Comparison of ENCODE assay signal across 14 mouse cellular contexts in the genomic region with DNA sequence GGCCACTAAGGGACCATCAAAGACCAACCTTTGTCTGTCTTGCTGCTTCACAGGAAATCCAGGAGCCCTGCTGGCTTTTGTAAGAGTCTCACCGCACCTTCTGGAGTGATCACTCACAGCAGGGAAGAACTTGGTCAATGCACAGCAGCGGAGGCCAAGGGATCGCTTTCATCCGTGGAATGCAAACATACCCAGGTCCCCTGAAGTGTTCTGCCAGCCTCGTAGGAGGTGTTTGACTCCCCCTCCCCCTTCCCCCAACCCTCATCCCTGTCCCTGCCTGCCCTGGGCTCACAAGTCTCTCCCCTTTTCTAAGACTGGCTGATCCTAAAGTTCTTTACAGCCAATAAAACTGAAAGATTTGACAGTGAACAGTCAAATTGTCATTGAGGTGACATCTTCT.
"Had no signal": no experiment of that assay in that cellular context is flagged by ENCODE, and none has a peak within 500 bp of the region (broad histone marks: within the 10 kb centered on the region; RNA-seq: fewer than 3 reads in every experiment).

No protein-coding gene starts in this region.

- H3K27ac ChIP-seq: kidney, embryonic 15.5 days; limb, embryonic 10.5 days; liver, embryonic 12.5 days; midbrain, embryonic 15.5 days; neural tube, embryonic 12.5 days; stomach, embryonic 15.5 days had no signal

- H3K27me3 ChIP-seq: kidney, embryonic 15.5 days; liver, embryonic 12.5 days; midbrain, embryonic 15.5 days; neural tube, embryonic 12.5 days; stomach, embryonic 15.5 days had no signal

- H3K9me3 ChIP-seq: kidney, embryonic 15.5 days; limb, embryonic 10.5 days; liver, embryonic 12.5 days; midbrain, embryonic 15.5 days; neural tube, embryonic 12.5 days; stomach, embryonic 15.5 days had no signal

- H3K36me3 ChIP-seq: kidney, embryonic 15.5 days; limb, embryonic 10.5 days; liver, embryonic 12.5 days; midbrain, embryonic 15.5 days; neural tube, embryonic 12.5 days; stomach, embryonic 15.5 days had no signal

- ATAC-seq: intestine, embryonic 16.5 days; liver, embryonic 12.5 days; midbrain, embryonic 15.5 days had no signal

- H3K4me1 ChIP-seq: midbrain, embryonic 15.5 days; neural tube, embryonic 12.5 days had no signal

- H3K9ac ChIP-seq: kidney, embryonic 15.5 days; liver, embryonic 12.5 days; midbrain, embryonic 15.5 days; neural tube, embryonic 12.5 days; stomach, embryonic 15.5 days had no signal

- DNase-seq: kidney, adult 2 months; kidney, postnatal 14 days; retina, postnatal 1 day; right cerebral cortex, postnatal 4 days; spleen, adult 18-20 months; thymus, adult 2 months; thymus, postnatal 25 days had no signal

- H3K4me3 ChIP-seq: kidney, embryonic 15.5 days; limb, embryonic 10.5 days; liver, embryonic 12.5 days; midbrain, embryonic 15.5 days; neural tube, embryonic 12.5 days; stomach, embryonic 15.5 days had no signal

- H3K4me2 ChIP-seq: kidney, embryonic 15.5 days; liver, embryonic 12.5 days; midbrain, embryonic 15.5 days; neural tube, embryonic 12.5 days; stomach, embryonic 15.5 days had no signal
